Mouse (Mus musculus) intestine, embryonic 16.5 days (tissue): ENCODE data around the gene Vps8. TPM values are rescaled to one million over a fixed set of nuclear protein-coding genes. Genes with fewer than 3 reads are reported as not detected.

ENCODE experiments used
- ATAC-seq: fragments of 200-750 bp; cut with Nextera tagmentation; 2 replicates; pipeline ENCODE4 v1.8.0; 2017; ENCODE audit warnings: moderate TSS enrichment, moderate library complexity
- H3K27ac ChIP-seq: fragments of 300-500 bp; sonication (generic); 2 replicates; pipeline ENCODE4 v1.5.1; 2014; ENCODE audit warnings: mild to moderate bottlenecking, low read length
- H3K27me3 ChIP-seq: fragments of 300-500 bp; sonication (generic); replicated peaks from 2 replicates; pipeline ENCODE4 v1.6.1; 2014; ENCODE audit warnings: low read length, control low read depth, mixed read lengths; ENCODE audit not compliant: control insufficient read depth, insufficient read depth
- H3K36me3 ChIP-seq: fragments of 300-500 bp; sonication (generic); 2 replicates; pipeline ENCODE4 v1.6.1; 2014; ENCODE audit warnings: low read length, control low read depth; ENCODE audit not compliant: control insufficient read depth, insufficient read depth
- H3K4me1 ChIP-seq: fragments of 300-500 bp; sonication (generic); 2 replicates; pipeline ENCODE4 v1.6.1; 2014; ENCODE audit warnings: low read length, control low read depth, mixed read lengths; ENCODE audit not compliant: control insufficient read depth, insufficient read depth
- H3K4me2 ChIP-seq: fragments of 300-500 bp; sonication (generic); 2 replicates; pipeline ENCODE4 v1.6.1; 2014; ENCODE audit warnings: low read depth, low read length, control low read depth
- H3K4me3 ChIP-seq: fragments of 300-500 bp; sonication (generic); 2 replicates; pipeline ENCODE4 v1.5.1; 2014; ENCODE audit warnings: mild to moderate bottlenecking, low read length
- H3K9ac ChIP-seq: fragments of 300-500 bp; sonication (generic); 2 replicates; pipeline ENCODE4 v1.6.1; 2014; ENCODE audit warnings: low read depth, low read length
- H3K9me3 ChIP-seq: fragments of 300-500 bp; sonication (generic); 2 replicates; pipeline ENCODE4 v1.6.1; 2016; ENCODE audit warnings: low read length, control low read depth; ENCODE audit not compliant: control insufficient read depth
- WGBS: fragments of 180-500 bp; shearing (Covaris S2); extraction: QIAGEN DNeasy Blood & Tissue Kit; methylation state at CpG from one replicate; pipeline ENCODE4 v1.1.7; 2014; 5-methylcytosine and 5-hydroxymethylcytosine counted together
- polyA plus RNA-seq: library from polyadenylated mRNA; unstranded; fragments of >200 nt; fragmentation: Nextera tagmentation; extraction: Ambion mirVana; gene quantifications from 2 replicates; pipeline ENCODE4 v1.2.1, GENCODE M21; 2015

The Vps8 gene
- polyA plus RNA-seq, 1 experiment from 2014 or later: 16.6 TPM

DNA sequence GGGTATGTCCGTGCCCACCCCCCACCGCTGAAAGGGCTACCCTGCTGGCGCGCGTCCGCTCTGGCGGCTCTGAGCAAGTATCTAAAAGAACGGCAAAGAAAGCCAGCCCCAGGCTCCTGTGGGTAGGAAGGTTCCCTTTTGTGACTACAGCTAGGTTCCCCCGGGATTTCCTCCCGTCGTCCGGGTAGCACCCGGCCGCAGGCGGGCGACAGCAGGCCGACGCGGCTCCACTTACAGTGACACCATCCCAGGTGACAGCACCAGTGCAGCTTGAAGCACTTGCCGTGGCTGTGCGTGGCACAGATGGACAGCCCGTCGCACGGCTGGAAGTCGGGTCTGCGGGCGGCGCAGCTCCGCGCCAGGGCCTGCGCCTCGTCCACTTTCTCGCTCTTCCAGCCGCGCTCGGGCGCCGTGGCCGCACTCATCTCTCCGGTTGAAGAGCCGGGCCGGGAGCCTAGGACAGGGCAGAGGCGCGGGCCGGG is 271.1 kb downstream of the Vps8 start:
- ATAC-seq: peak; percentile 74
- Histone ChIP-seq H3K9ac (peak overlapping the region; percentile 87), H3K9me3 (no peaks in the 10 kb centered on the region), H3K27ac (peak overlapping the region; percentile 84), H3K4me1 (no peaks in the 10 kb centered on the region), H3K27me3 (no peaks in the 10 kb centered on the region), H3K36me3 (no peaks in the 10 kb centered on the region), H3K4me3 (peak overlapping the region; percentile 68), H3K4me2 (peak overlapping the region; percentile 92)
- WGBS: under 1% methylated on average over 45 of the region's 45 CpGs

Other genes with a start within 250 kb of the Vps8 start
- 9.1 and 9.3 TPM in 2 replicates for gene Ephb3, start 218.4 kb upstream of the Vps8 start, polyA plus RNA-seq